Mouse (Mus musculus): ENCODE data around the gene Fam186a. TPM values are rescaled to one million over a fixed set of nuclear protein-coding genes. Genes with fewer than 3 reads are reported as not detected.
"Not testable (repeated sequence)": the region's sequence is repeated elsewhere in the genome, so short reads cannot be mapped to it uniquely, and the experiment has no call there.

Fam186a gene
- polyA plus RNA-seq, 1 experiment from 2014 or later: 0.11 TPM

DNA sequence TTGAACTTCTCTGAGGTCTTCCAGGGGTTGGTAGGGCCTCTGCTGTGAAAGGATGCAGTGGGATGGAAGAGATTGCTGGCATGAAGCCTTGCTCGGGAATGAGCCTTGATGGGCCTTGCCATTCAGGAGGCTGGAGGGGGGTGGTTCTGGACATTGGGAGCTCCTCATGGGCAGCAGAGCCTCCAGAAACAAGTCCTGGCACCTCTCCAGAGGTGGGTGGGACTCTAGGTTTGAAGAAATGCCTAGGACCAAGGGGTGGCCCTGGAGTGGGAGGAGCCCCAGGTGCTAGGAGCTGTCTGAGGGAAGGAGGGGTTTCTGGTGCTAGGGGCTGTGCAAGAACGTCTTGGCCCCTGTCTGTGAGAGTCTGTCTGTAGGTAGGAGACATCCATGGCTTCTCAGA lies 26.4 kb downstream of the Fam186a start:
- 34% methylated on average over 2 of the region's 2 CpGs for whole genome bisulfite sequencing
- no peak for DNase-seq (ENCODE audit: low spot score)

DNA sequence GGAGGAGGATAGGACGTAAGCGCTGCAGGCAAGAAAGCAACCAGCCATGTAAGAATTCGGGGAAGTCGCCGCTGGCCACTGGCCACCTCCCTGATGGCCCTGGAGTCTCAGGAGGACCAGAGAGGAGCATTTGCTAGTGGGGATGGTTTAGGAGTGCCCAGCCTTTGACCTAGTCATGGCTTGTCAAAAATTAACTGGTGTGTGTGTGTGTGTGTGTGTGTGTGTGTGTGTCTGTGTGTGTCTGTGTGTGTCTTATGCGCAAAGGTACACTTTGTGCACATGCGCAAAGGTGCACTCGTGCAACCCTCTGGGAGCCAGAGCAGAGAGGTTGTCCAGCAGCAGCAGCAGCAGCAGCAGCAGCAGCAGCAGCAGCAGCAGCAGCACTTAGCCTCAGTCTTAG lies 29.0 kb downstream of the Fam186a start:
- WGBS: 85% methylated on average over 8 of the region's 8 CpGs

More for the DNA sequence above, 26.4 kb downstream of the Fam186a start:
- Histone ChIP-seq H3K27me3 (ENCODE audit: control insufficient read depth, insufficient read depth, low read length) (no peaks in the 10 kb centered on the region), H3K9ac (no peak overlapping the region), H3K9me3 (ENCODE audit: control insufficient read depth, low read length) (no peaks in the 10 kb centered on the region), H3K4me3 (replicated peaks; ENCODE audit: low read length) (no peak overlapping the region), H3K4me1 (replicated peaks; ENCODE audit: control insufficient read depth, insufficient read depth, low read length) (no peaks in the 10 kb centered on the region), H3K4me2 (replicated peaks) (no peak overlapping the region), H3K27ac (no peak overlapping the region), H3K36me3 (replicated peaks; ENCODE audit: control insufficient read depth, insufficient read depth) (no peaks in the 10 kb centered on the region)
- ATAC-seq (ENCODE audit: low FRiP score): no peak

DNA sequence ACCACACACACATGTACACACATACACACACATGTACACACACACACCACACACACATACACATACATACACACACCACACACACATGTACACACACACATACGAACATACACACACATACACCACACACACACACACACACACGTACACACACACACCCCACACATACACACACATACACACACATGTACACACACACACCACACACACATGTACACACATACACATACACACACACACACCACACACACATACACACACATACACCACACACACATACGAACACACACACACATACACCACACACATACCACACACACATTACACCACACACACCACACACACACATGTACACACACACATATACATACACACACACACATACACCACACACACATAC lies 30.2 kb downstream of the Fam186a start:
- no peak overlapping the region for H3K4me2 ChIP-seq (replicated peaks)
- ATAC-seq (ENCODE audit: low FRiP score): no peak
- no peak overlapping the region for H3K27ac ChIP-seq
- no peaks in the 10 kb centered on the region for H3K4me1 ChIP-seq (replicated peaks; ENCODE audit: control insufficient read depth, insufficient read depth, low read length)
- no peaks in the 10 kb centered on the region for H3K27me3 ChIP-seq (ENCODE audit: control insufficient read depth, insufficient read depth, low read length)
- 94% methylated on average over 3 of the region's 3 CpGs for WGBS
- no peak overlapping the region for H3K9ac ChIP-seq
- no peaks in the 10 kb centered on the region for H3K9me3 ChIP-seq (ENCODE audit: control insufficient read depth, low read length)
- H3K4me3 ChIP-seq (replicated peaks; ENCODE audit: low read length): no peak overlapping the region
- DNase-seq (ENCODE audit: low spot score): no peak
- no peaks in the 10 kb centered on the region for H3K36me3 ChIP-seq (replicated peaks; ENCODE audit: control insufficient read depth, insufficient read depth)

More for the DNA sequence above, 29.0 kb downstream of the Fam186a start:
- Histone ChIP-seq H3K9me3 (ENCODE audit: control insufficient read depth, low read length) (no peaks in the 10 kb centered on the region), H3K9ac (no peak overlapping the region), H3K4me2 (replicated peaks) (no peak overlapping the region), H3K27me3 (ENCODE audit: control insufficient read depth, insufficient read depth, low read length) (no peaks in the 10 kb centered on the region), H3K4me1 (replicated peaks; ENCODE audit: control insufficient read depth, insufficient read depth, low read length) (no peaks in the 10 kb centered on the region), H3K4me3 (replicated peaks; ENCODE audit: low read length) (no peak overlapping the region), H3K36me3 (replicated peaks; ENCODE audit: control insufficient read depth, insufficient read depth) (no peaks in the 10 kb centered on the region), H3K27ac (no peak overlapping the region)
- ATAC-seq (ENCODE audit: low FRiP score): no peak
- DNase-seq (ENCODE audit: low spot score): no peak

GRCm38 (mm10) chr15:99934501-99934900 lies 32.4 kb downstream of the Fam186a start:
- Histone ChIP-seq H3K36me3 (replicated peaks; ENCODE audit: control insufficient read depth, insufficient read depth) (no peaks in the 10 kb centered on the region), H3K9me3 (ENCODE audit: control insufficient read depth, low read length) (no peaks in the 10 kb centered on the region), H3K27me3 (ENCODE audit: control insufficient read depth, insufficient read depth, low read length) (no peaks in the 10 kb centered on the region), H3K9ac (no peak overlapping the region), H3K4me2 (replicated peaks) (no peak overlapping the region), H3K27ac (no peak overlapping the region), H3K4me3 (replicated peaks; ENCODE audit: low read length) (no peak overlapping the region), H3K4me1 (replicated peaks; ENCODE audit: control insufficient read depth, insufficient read depth, low read length) (no peaks in the 10 kb centered on the region)
- DNase-seq (ENCODE audit: low spot score): no peak
- WGBS: 33% methylated on average over 1 of the region's 1 CpGs
- ATAC-seq (ENCODE audit: low FRiP score): no peak

- H3K9ac ChIP-seq: no peak overlapping the region
- ATAC-seq (ENCODE audit: low FRiP score) (no peak), DNase-seq (ENCODE audit: low spot score) (no peak)
- H3K9me3 ChIP-seq (ENCODE audit: control insufficient read depth, low read length): no peaks in the 10 kb centered on the region
- H3K4me3 ChIP-seq (replicated peaks; ENCODE audit: low read length): no peak overlapping the region
- no peaks in the 10 kb centered on the region for H3K4me1 ChIP-seq (replicated peaks; ENCODE audit: control insufficient read depth, insufficient read depth, low read length)
- H3K27me3 ChIP-seq (ENCODE audit: control insufficient read depth, insufficient read depth, low read length): no peaks in the 10 kb centered on the region
- no peak overlapping the region for H3K27ac ChIP-seq
- H3K36me3 ChIP-seq (replicated peaks; ENCODE audit: control insufficient read depth, insufficient read depth): no peaks in the 10 kb centered on the region
- no peak overlapping the region for H3K4me2 ChIP-seq (replicated peaks)
- WGBS: 87% methylated on average over 8 of the region's 8 CpGs
Measured at GRCm38 (mm10) chr15:99931231-99931630, 35.6 kb downstream of the Fam186a start.

DNA sequence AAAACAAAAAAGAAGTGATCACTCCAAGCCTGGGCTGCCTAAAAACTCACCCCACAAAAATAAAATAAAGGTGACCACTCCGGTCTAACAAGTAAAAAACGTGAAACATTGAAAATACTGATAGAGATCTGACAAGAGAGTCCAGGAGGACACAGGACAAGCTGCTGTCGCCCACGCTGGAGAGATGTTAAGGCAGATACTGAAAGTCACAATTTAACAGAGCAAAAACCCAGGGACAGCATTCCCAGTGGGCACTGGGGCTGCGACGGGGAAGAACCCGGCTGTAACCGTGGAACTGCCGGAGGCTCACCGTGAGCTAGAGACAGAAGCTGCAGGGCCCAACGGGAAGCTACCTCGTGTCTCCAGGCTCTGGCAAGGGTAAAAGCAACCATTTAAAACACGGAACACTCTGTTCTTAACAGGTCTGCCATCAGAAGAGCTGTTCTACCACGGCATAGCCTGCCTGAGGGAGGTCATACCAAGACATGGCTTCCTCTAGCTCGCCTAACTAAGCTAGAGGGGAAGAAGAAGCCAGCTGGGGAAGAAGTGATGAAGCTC lies 47.2 kb downstream of the Fam186a start:
- DNase-seq (ENCODE audit: low spot score) (no peak), ATAC-seq (ENCODE audit: low FRiP score) (no peak)
- Histone ChIP-seq H3K9me3 (ENCODE audit: control insufficient read depth, low read length) (no peaks in the 10 kb centered on the region), H3K4me2 (replicated peaks) (no peak overlapping the region), H3K4me3 (replicated peaks; ENCODE audit: low read length) (no peak overlapping the region), H3K27me3 (ENCODE audit: control insufficient read depth, insufficient read depth, low read length) (no peaks in the 10 kb centered on the region), H3K36me3 (replicated peaks; ENCODE audit: control insufficient read depth, insufficient read depth) (no peaks in the 10 kb centered on the region), H3K27ac (peak overlapping the region; percentile 30), H3K4me1 (replicated peaks; ENCODE audit: control insufficient read depth, insufficient read depth, low read length) (no peaks in the 10 kb centered on the region), H3K9ac (peak overlapping the region; percentile 1; the same call in 1 of the 2 replicates)
- WGBS: 71% methylated on average over 15 of the region's 15 CpGs

DNA sequence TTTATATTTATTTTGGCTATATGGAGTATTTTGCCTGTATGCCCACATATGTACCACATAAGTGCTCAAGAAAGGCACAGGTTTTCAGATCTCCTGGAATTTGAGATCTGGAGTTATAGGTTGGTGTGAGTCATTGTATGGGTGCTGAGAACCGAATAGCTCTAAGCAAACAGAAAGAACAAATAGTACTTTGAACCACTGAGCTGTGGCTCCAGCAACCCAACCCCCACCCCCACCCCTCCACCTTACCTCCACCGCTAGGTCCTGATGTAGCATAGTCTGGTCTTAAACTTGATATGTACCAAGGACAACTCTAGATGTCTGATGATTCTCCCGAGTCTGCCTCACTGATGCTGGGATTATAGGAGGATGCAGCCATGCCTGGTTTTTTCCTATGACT lies 49.6 kb downstream of the Fam186a start:
- WGBS: 83% methylated on average over 3 of the region's 3 CpGs
- ATAC-seq (ENCODE audit: low FRiP score) (no peak), DNase-seq (ENCODE audit: low spot score) (no peak)
- no peaks in the 10 kb centered on the region for H3K4me1 ChIP-seq (replicated peaks; ENCODE audit: control insufficient read depth, insufficient read depth, low read length)
- H3K9me3 ChIP-seq (ENCODE audit: control insufficient read depth, low read length): no peaks in the 10 kb centered on the region
- H3K36me3 ChIP-seq (replicated peaks; ENCODE audit: control insufficient read depth, insufficient read depth): no peaks in the 10 kb centered on the region
- H3K4me3 ChIP-seq (replicated peaks; ENCODE audit: low read length): no peak overlapping the region
- no peak overlapping the region for H3K27ac ChIP-seq
- H3K9ac ChIP-seq: no peak overlapping the region
- H3K4me2 ChIP-seq (replicated peaks): no peak overlapping the region
- no peaks in the 10 kb centered on the region for H3K27me3 ChIP-seq (ENCODE audit: control insufficient read depth, insufficient read depth, low read length)

DNA sequence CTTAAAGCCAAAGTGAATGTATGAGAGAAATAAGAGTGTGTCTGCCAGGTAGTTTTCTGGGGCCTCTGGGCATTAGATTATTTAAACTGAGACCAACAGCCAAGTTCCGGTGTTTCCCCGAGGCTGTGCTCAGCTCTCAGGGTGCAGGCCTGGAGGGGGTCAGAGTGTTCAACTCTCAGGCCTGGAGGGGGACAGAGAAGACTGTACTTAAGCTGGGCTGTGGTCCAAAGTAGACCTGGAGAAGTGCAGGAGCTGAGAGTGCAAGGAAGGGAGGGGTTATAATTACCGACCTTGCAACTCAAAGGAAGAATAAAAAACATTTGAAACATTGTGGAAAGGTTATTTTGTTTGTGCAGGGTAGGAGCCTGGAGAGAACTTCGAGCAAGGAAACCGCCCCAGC lies 52.2 kb downstream of the Fam186a start:
- no peaks in the 10 kb centered on the region for H3K27me3 ChIP-seq (ENCODE audit: control insufficient read depth, insufficient read depth, low read length)
- WGBS: 82% methylated on average over 5 of the region's 5 CpGs
- no peaks in the 10 kb centered on the region for H3K4me1 ChIP-seq (replicated peaks; ENCODE audit: control insufficient read depth, insufficient read depth, low read length)
- DNase-seq (ENCODE audit: low spot score) (no peak), ATAC-seq (ENCODE audit: low FRiP score) (no peak)
- no peak overlapping the region for H3K4me3 ChIP-seq (replicated peaks; ENCODE audit: low read length)
- no peaks in the 10 kb centered on the region for H3K36me3 ChIP-seq (replicated peaks; ENCODE audit: control insufficient read depth, insufficient read depth)
- no peak overlapping the region for H3K4me2 ChIP-seq (replicated peaks)
- no peak overlapping the region for H3K27ac ChIP-seq
- H3K9ac ChIP-seq: no peak overlapping the region
- H3K9me3 ChIP-seq (ENCODE audit: control insufficient read depth, low read length): no peaks in the 10 kb centered on the region

DNA sequence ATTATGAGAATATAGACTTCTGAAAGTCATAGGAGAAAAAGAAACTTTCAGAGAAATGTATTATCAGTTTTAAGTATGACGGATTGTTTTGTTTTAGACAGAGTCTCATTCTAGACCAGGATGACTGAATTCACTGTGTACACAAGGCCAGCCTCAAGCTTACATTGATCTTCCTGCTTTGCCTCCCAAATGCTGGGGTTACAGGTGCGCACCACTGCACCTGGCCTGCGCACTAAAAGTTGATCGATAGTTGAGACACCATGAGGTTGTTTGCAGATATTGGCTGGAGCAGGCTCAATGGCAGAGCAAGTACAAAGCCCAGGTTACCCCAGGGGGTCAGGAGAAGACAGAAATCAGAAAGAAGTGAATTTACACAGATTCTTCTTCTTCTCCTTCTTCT lies 55.1 kb downstream of the Fam186a start:
- Histone ChIP-seq H3K9me3 (ENCODE audit: control insufficient read depth, low read length) (no peaks in the 10 kb centered on the region), H3K36me3 (replicated peaks; ENCODE audit: control insufficient read depth, insufficient read depth) (no peaks in the 10 kb centered on the region), H3K4me3 (replicated peaks; ENCODE audit: low read length) (no peak overlapping the region), H3K4me2 (replicated peaks) (no peak overlapping the region), H3K27me3 (ENCODE audit: control insufficient read depth, insufficient read depth, low read length) (no peaks in the 10 kb centered on the region), H3K27ac (no peak overlapping the region), H3K4me1 (replicated peaks; ENCODE audit: control insufficient read depth, insufficient read depth, low read length) (no peaks in the 10 kb centered on the region), H3K9ac (no peak overlapping the region)
- WGBS: 98% methylated on average over 4 of the region's 4 CpGs
- ATAC-seq (ENCODE audit: low FRiP score) (no peak), DNase-seq (ENCODE audit: low spot score) (no peak)

GRCm38 (mm10) chr15:99909339-99909996 lies 57.4 kb downstream of the Fam186a start:
- ATAC-seq (ENCODE audit: low FRiP score); H3K9ac ChIP-seq; H3K27me3 ChIP-seq (ENCODE audit: control insufficient read depth, insufficient read depth, low read length); H3K36me3 ChIP-seq (replicated peaks; ENCODE audit: control insufficient read depth, insufficient read depth); H3K9me3 ChIP-seq (ENCODE audit: control insufficient read depth, low read length); H3K4me3 ChIP-seq (replicated peaks; ENCODE audit: low read length); H3K4me2 ChIP-seq (replicated peaks); H3K4me1 ChIP-seq (replicated peaks; ENCODE audit: control insufficient read depth, insufficient read depth, low read length); H3K27ac ChIP-seq: not testable (repeated sequence)
- 45% methylated on average over 14 of the region's 14 CpGs for WGBS
- DNase-seq (ENCODE audit: low spot score): peak; percentile 38

Measured in hindbrain, embryonic 14.5 days (tissue).